Mouse (Mus musculus) thymus, adult 2 months (tissue): ENCODE measurements around the gene Colec11.

Source experiments
- CTCF ChIP-seq: fragments of 200-500 bp; IDR thresholded peaks from 2 replicates; pipeline ENCODE4 v1.5.1; 2012; ENCODE audit warnings: mild to moderate bottlenecking, control low read depth, low read length, moderate library complexity, borderline replicate concordance; ENCODE audit not compliant: control insufficient read depth, poor library complexity, insufficient read depth; ENCODE audit errors: extremely low read depth
- POLR2A ChIP-seq: fragments of 200-500 bp; IDR thresholded peaks from 2 replicates; pipeline ENCODE4 v1.6.1; 2012; ENCODE audit warnings: mild to moderate bottlenecking, low read length, control low read depth, moderate library complexity; ENCODE audit not compliant: control insufficient read depth, poor library complexity, insufficient read depth; ENCODE audit errors: extremely low read depth

DNA sequence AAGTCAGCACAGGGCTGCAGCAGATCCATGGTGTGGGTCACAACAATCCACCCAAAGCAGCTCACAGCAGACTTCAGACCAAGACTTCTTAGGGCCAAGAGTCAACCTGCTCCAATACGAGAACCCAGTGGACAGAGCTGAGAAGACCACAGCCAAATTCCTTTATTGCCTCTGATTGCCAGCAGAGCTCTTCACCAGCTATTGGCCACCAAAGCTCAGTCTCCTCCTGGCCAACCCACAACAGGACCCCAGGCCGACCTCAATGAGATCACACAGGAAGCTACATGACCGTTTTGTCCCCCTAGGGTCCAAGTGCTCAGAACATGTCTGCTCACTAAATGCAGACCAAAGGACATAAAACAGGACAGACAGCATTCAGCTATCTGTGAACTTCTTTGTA, 25.1 kb downstream of the Colec11 start:
- TF ChIP-seq POLR2A: no peak
- TF ChIP-seq CTCF: no peak
